Comparison of ENCODE assay signal across 18 mouse cellular contexts in the genomic region with DNA sequence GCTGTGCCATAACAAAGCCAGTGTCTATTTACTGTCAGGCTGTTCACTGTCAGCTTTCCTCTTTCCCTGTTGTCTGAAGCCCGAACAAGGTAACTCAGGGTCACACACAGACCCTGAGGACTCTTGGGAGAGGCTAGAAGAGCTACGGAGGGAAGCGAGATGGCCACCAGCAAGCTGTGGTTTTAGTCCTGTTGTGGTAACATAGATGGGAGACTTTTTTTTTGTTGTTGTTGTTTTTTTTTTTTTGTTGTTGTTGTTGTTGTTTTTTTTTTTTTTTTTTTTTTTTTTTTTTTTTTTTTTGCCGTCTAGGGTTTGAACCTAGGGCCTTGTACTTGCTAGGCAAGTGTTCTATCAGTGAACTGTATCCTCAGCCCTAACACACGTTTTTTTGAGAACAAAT. TPM values are rescaled to one million over a fixed set of nuclear protein-coding genes. Genes with fewer than 3 reads are reported as not detected.
DNase-seq lines count a peak whose midpoint lies in the region; ATAC-seq and TF ChIP-seq lines count a peak whose summit lies in the region.
"Had no signal": no experiment of that assay in that cellular context is flagged by ENCODE, and none has a peak within 500 bp of the region (broad histone marks: within the 10 kb centered on the region; RNA-seq: fewer than 3 reads in every experiment).

No protein-coding gene starts in this region.

- in situ Hi-C loops in CH12.LX (cut with MboI; ENCODE audit: low pct_ligation_motif_present, low pct_unique_long_range_greater_than_20kb, low sequenced_read_pairs) (no loop called here), ES-E14 (cut with MboI; ENCODE audit: low sequenced_read_pairs in 2 of 2, unreplicated experiment in 2 of 2) (loop anchor here in 1 of 2 experiments (10.0 kb wide), 1 partner anchor 129 kb away; no protein-coding TSS in a partner anchor)

- DNase-seq in CH12.LX (ENCODE audit: extremely low read depth) (no peak), ES-E14 (ENCODE audit: low read depth, low spot score) (no peak)
- no peak for DNase-seq in cerebellum, adult 11-12 months
- DNase-seq in forebrain, embryonic 11.5 days (ENCODE audit: low spot score) = no peak
- DNase-seq: adrenal gland, adult 2 months; adrenal gland, postnatal 10 days; adrenal gland, postnatal 25 days; cerebellum, adult 18-20 months; cerebellum, adult 8-10 months; cerebellum, adult 9-11 months had no signal

- no peaks in the 10 kb centered on the region for H3K79me2 ChIP-seq in CH12.LX (replicated peaks; ENCODE audit: control insufficient read depth, extremely low read depth, insufficient read depth, poor library complexity, severe bottlenecking)

- no peak for TF ChIP-seq EP300 in CH12.LX (IDR thresholded peaks at IDR 0.05; ENCODE audit: low read length)

- no peak overlapping the region for H3K4me3 ChIP-seq in CH12.LX (replicated peaks in 1 of 3; ENCODE audit: low read depth in 2 of 3, low read length in 2 of 3, poor library complexity in 1 of 3)
- no peak overlapping the region for H3K4me3 ChIP-seq in ES-E14 (ENCODE audit: insufficient read depth in 1 of 2, low read depth in 1 of 2, low read length in 2 of 2, poor library complexity in 1 of 2, severe bottlenecking in 1 of 2)
- no peak overlapping the region for H3K4me3 ChIP-seq in embryonic fibroblast, embryonic 13.5 days (ENCODE audit: insufficient read depth, low read length)
- no peak overlapping the region for H3K4me3 ChIP-seq in forebrain, embryonic 11.5 days (ENCODE audit: low read depth, low read length)
- H3K4me3 ChIP-seq: embryonic facial prominence, embryonic 10.5 days; embryonic facial prominence, embryonic 12.5 days; erythroblast, embryonic 14.5 days; forebrain, embryonic 10.5 days; forebrain, embryonic 13.5 days; forebrain, embryonic 15.5 days had no signal

- no peak for TF ChIP-seq RAD21 in CH12.LX (IDR thresholded peaks at IDR 0.05; ENCODE audit: low read depth, low read length)

- TF ChIP-seq CTCF in CH12.LX (conservative IDR thresholded peaks at IDR 0.05 in 1 of 2, IDR thresholded peaks at IDR 0.05 in 1 of 2; ENCODE audit: low read depth in 2 of 2, low read length in 2 of 2) = no peak
- no peak for TF ChIP-seq CTCF in embryonic fibroblast, embryonic 13.5 days (IDR thresholded peaks at IDR 0.05; ENCODE audit: borderline replicate concordance, insufficient read depth, low read length)

- no peak for TF ChIP-seq POLR2A in CH12.LX (IDR thresholded peaks at IDR 0.05; ENCODE audit: low read depth, low read length)
- no peak for TF ChIP-seq POLR2A in embryonic fibroblast, embryonic 13.5 days (IDR thresholded peaks at IDR 0.05; ENCODE audit: low read depth, low read length)

- no peak for ATAC-seq in forebrain, embryonic 11.5 days (replicated peaks; ENCODE audit: low FRiP score)
- ATAC-seq: forebrain, embryonic 13.5 days; forebrain, embryonic 15.5 days had no signal

- H3K9ac ChIP-seq in CH12.LX (ENCODE audit: insufficient read depth, low read depth) = no peak overlapping the region
- H3K9ac ChIP-seq in ES-E14 (ENCODE audit: insufficient read depth, low read depth, low read length, poor library complexity, severe bottlenecking) = no peak overlapping the region
- no peak overlapping the region for H3K9ac ChIP-seq in forebrain, embryonic 11.5 days (ENCODE audit: low read length)
- H3K9ac ChIP-seq: embryonic facial prominence, embryonic 12.5 days; forebrain, embryonic 13.5 days; forebrain, embryonic 15.5 days; forebrain, postnatal 0 days had no signal

- H3K36me3 ChIP-seq in CH12.LX (replicated peaks in 1 of 2; ENCODE audit: control insufficient read depth in 1 of 2, insufficient read depth in 1 of 2, low read length in 1 of 2) (no peaks in the 10 kb centered on the region), ES-E14 (ENCODE audit: control insufficient read depth, insufficient read depth, low read length, poor library complexity, severe bottlenecking) (peaks cover 23% of the 10 kb centered on the region)
- peaks cover 2% of the 10 kb centered on the region; the same call in 1 of the 2 replicates for H3K36me3 ChIP-seq in forebrain, embryonic 11.5 days (ENCODE audit: control insufficient read depth, insufficient read depth, low read length)

- H3K9me3 ChIP-seq in CH12.LX (replicated peaks; ENCODE audit: low read length) (no peaks in the 10 kb centered on the region), ES-E14 (ENCODE audit: control insufficient read depth, insufficient read depth, low read depth, low read length) (no peaks in the 10 kb centered on the region)
- no peaks in the 10 kb centered on the region for H3K9me3 ChIP-seq in forebrain, embryonic 11.5 days (ENCODE audit: control insufficient read depth, low read length)
- H3K9me3 ChIP-seq: embryonic facial prominence, embryonic 10.5 days; embryonic facial prominence, embryonic 12.5 days; forebrain, embryonic 10.5 days; forebrain, embryonic 13.5 days; forebrain, embryonic 15.5 days had no signal

- H3K27ac ChIP-seq in CH12.LX (ENCODE audit: insufficient read depth, low read depth) (no peak overlapping the region), ES-E14 (ENCODE audit: insufficient read depth, low read depth, low read length, poor library complexity, severe bottlenecking) (no peak overlapping the region; the same call in 1 of the 2 replicates)
- peak overlapping the region; percentile 43; the same call in 1 of the 2 replicates for H3K27ac ChIP-seq in embryonic fibroblast, embryonic 13.5 days (ENCODE audit: insufficient read depth, low read length)
- no peak overlapping the region for H3K27ac ChIP-seq in forebrain, embryonic 11.5 days (ENCODE audit: low read depth, low read length)
- H3K27ac ChIP-seq: embryonic facial prominence, embryonic 10.5 days; embryonic facial prominence, embryonic 12.5 days; forebrain, embryonic 10.5 days; forebrain, embryonic 13.5 days; forebrain, embryonic 15.5 days had no signal

- H3K4me2 ChIP-seq in CH12.LX (ENCODE audit: insufficient read depth, low read depth, poor library complexity, severe bottlenecking) = no peak overlapping the region
- H3K4me2 ChIP-seq in forebrain, embryonic 11.5 days (ENCODE audit: low read depth, low read length, severe bottlenecking) = no peak overlapping the region
- H3K4me2 ChIP-seq: embryonic facial prominence, embryonic 12.5 days; forebrain, embryonic 13.5 days; forebrain, embryonic 15.5 days had no signal

- H3K4me1 ChIP-seq in CH12.LX (ENCODE audit: control insufficient read depth in 1 of 2, insufficient read depth in 2 of 2) = no peaks in the 10 kb centered on the region
- H3K4me1 ChIP-seq in ES-E14 (ENCODE audit: control insufficient read depth in 2 of 2, insufficient read depth in 2 of 2, low read length in 2 of 2, poor library complexity in 1 of 2) = peaks cover 8 to 13% of the 10 kb centered on the region in 2 experiments; a peak in 3 of 4 replicates
- peaks cover 8% of the 10 kb centered on the region for H3K4me1 ChIP-seq in embryonic fibroblast, embryonic 13.5 days (ENCODE audit: control insufficient read depth, insufficient read depth, low read length)
- H3K4me1 ChIP-seq in forebrain, embryonic 11.5 days (replicated peaks; ENCODE audit: control insufficient read depth, insufficient read depth, low read length) = peaks cover 7% of the 10 kb centered on the region; the same call in 1 of the 2 replicates

- no peaks in the 10 kb centered on the region for H3K27me3 ChIP-seq in CH12.LX (replicated peaks)
- H3K27me3 ChIP-seq in forebrain, embryonic 11.5 days (ENCODE audit: control insufficient read depth, insufficient read depth, low read length) = no peaks in the 10 kb centered on the region
- H3K27me3 ChIP-seq: embryonic facial prominence, embryonic 12.5 days; forebrain, embryonic 13.5 days; forebrain, embryonic 15.5 days had no signal

- 83% methylated on average over 5 of the region's 5 CpGs for WGBS in forebrain, embryonic 11.5 days

- dilution Hi-C loops in CH12.LX (cut with MboI; ENCODE audit: extremely low pct_ligation_motif_present, extremely low pct_unique_long_range_greater_than_20kb, low sequenced_read_pairs) = no loop called here

TF ChIP-seq in CH12.LX, 34 proteins besides CTCF, POLR2A, EP300 and RAD21:
- TF ChIP-seq CHD1 (IDR thresholded peaks at IDR 0.05; ENCODE audit: low read depth, low read length) = no peak
- no peak for TF ChIP-seq ZMIZ1 (IDR thresholded peaks at IDR 0.05; ENCODE audit: low read depth, low read length)
- TF ChIP-seq TBP (conservative IDR thresholded peaks at IDR 0.05; ENCODE audit: low read depth, low read length) = no peak
- peak; percentile 25; the same call in 1 of the 2 replicates for TF ChIP-seq ZNF384 (IDR thresholded peaks at IDR 0.05; ENCODE audit: low read depth, low read length)
- TF ChIP-seq MAX (IDR thresholded peaks at IDR 0.05; ENCODE audit: low read length) = no peak
- TF ChIP-seq MAFK (IDR thresholded peaks at IDR 0.05; ENCODE audit: insufficient replicate concordance, low read length) = no peak

TF ChIP-seq in ES-E14, 5 proteins besides CTCF, POLR2A, EP300 and RAD21:
- no peak for TF ChIP-seq HCFC1 (IDR thresholded peaks at IDR 0.05; ENCODE audit: borderline replicate concordance, insufficient read depth, low read length)
- peak; percentile 97 for TF ChIP-seq ZNF384 (IDR thresholded peaks at IDR 0.05; ENCODE audit: low read depth, low read length)
- TF ChIP-seq CHD2 (IDR thresholded peaks at IDR 0.05; ENCODE audit: low read depth, low read length) = no peak

RNA-seq across cellular contexts. Expression of a gene that starts 14.0 kb away (rescaled TPM):
- total RNA-seq in CH12.LX (2012; rRNA removed) = 0.92 and 1.3 TPM in 2 replicates
- total RNA-seq in CH12.LX (2014; rRNA removed) = 0.82 and 1.2 TPM in 2 replicates
- polyA plus RNA-seq in CH12.LX (2012; ENCODE audit: insufficient read length, low read depth) = 0.87 and 1.3 TPM in 2 replicates
- total RNA-seq in ES-E14 (2012; rRNA removed) = 252 and 292 TPM in 2 replicates
- 70.6 and 92.6 TPM in 2 replicates for polyA plus RNA-seq in embryonic fibroblast, embryonic 13.5 days (2011; ENCODE audit: insufficient read length, low read depth, missing spikeins)
- polyA plus RNA-seq in forebrain, embryonic 11.5 days (2014; fragmentation: Nextera tagmentation; extraction: Ambion mirVana) = 169 and 173 TPM in 2 replicates

Comparison
In these comparisons a context has a peak if more than half of its experiments do, and no peak if none do; other contexts are left out.
1. RNA of a gene that starts 14.0 kb away (polyA plus RNA-seq): 169 to 173 TPM in forebrain, embryonic 11.5 days and 70.6 to 92.6 TPM in embryonic fibroblast, embryonic 13.5 days; 0.87 to 1.3 TPM in CH12.LX; every median in the first group is over 10 times any median in the second.